Mouse (Mus musculus) liver, postnatal 0 days (tissue): ENCODE data around the gene Gm20696.

Experiments used
- CTCF ChIP-seq: sonication (generic); IDR thresholded peaks from 2 replicates; pipeline ENCODE4 v1.5.1; 2016; ENCODE audit warnings: antibody characterized with exemption, low read depth
- EP300 ChIP-seq: IDR thresholded peaks from 2 replicates; pipeline ENCODE4 v1.6.1; 2016; ENCODE audit warnings: antibody characterized with exemption, low read depth, mild to moderate bottlenecking

GRCm38 (mm10) chr6:99269921-99270320 lies 396.7 kb downstream of the Gm20696 start:
- TF ChIP-seq EP300, result no peak
- no peak for TF ChIP-seq CTCF
